Mouse (Mus musculus): ENCODE data around the gene Gls2. TPM values are rescaled to one million over a fixed set of nuclear protein-coding genes. Genes with fewer than 3 reads are reported as not detected.
"Not testable (repeated sequence)": the region's sequence is repeated elsewhere in the genome, so short reads cannot be mapped to it uniquely, and the experiment has no call there.

The Gls2 gene
- polyA plus RNA-seq, 1 experiment = 2.8 TPM

DNA sequence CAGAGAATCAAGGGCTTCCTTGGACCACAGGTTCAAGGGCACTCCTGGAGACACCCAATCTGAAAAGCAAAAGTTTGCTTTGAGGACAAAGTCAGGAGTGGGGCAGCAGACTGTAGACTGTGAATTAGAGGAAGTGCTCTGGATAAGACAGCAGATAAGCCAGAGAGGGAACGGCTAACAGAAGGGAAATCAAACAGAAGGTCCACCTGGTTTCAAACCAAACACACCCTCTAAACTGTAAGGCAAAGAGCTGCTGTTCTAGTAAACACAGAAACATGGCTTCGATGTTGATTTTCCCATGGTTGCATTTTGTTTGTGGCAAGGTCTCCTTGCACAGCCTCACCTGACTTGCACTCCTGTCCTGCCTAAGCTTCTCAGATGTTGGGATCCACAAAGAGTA lies 2.8 kb upstream of the Gls2 start:
- TF ChIP-seq FOSL1 (IDR thresholded peaks at IDR 0.05; ENCODE audit: insufficient read depth, low read length, poor library complexity, severe bottlenecking) (no peak), USF1 (IDR thresholded peaks at IDR 0.05; ENCODE audit: low read depth) (no peak), MYOG (IDR thresholded peaks at IDR 0.05; ENCODE audit: control insufficient read depth, extremely low read depth, insufficient read length) (no peak), MYOD1 (IDR thresholded peaks at IDR 0.05; ENCODE audit: control insufficient read depth, insufficient read length, low read depth) (no peak), CTCF (IDR thresholded peaks at IDR 0.05; ENCODE audit: control insufficient read depth, insufficient read depth, insufficient read length) (no peak), CEBPB (IDR thresholded peaks at IDR 0.05; ENCODE audit: low read depth) (no peak), MAX (IDR thresholded peaks at IDR 0.05) (no peak)
- Histone ChIP-seq H3K79me3 (ENCODE audit: low read depth) (no peaks in the 10 kb centered on the region), H3K27me3 (ENCODE audit: control insufficient read depth, insufficient read depth, insufficient read length) (no peaks in the 10 kb centered on the region), H3K36me3 (ENCODE audit: control insufficient read depth, insufficient read depth) (no peaks in the 10 kb centered on the region), H3K4me3 (ENCODE audit: insufficient read depth, poor library complexity, severe bottlenecking) (no peak overlapping the region), H3K79me2 (ENCODE audit: control insufficient read depth, insufficient read depth) (no peaks in the 10 kb centered on the region), H3ac (ENCODE audit: control insufficient read depth, insufficient read length, low read depth) (no peak overlapping the region)

DNA sequence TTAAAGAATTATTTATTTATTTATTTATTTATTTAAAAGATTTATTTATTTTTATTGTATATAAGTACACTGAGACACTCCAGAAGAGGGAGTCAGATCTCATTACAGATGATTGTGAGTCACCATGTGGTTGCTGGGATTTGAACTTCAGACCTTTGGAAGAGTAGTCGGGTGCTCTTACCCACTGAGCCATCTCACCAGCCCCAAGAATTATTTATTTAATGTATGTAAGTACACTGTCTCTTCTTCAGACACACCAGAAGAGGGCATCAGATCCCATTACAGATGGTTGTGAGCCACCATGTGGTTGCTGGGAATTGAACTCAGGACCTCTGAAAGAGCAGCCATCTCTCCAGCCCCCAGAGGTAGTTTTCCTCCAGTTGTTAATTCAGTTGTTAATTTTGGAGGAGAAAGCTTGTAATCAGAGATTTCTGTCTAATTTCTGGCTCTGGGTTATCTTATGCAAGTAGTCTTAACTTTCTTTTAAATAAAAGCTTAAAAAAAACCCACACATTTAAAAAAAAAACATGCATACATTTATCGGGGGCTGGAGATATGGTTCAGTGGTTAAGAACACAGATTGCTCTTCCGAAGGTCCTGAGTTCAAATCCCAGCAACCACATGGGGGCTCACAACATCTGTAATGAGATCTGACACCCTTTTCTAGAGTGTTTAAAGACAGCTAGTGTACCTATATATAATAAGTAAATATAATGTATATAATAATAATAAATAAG lies 2.1 kb upstream of the Gls2 start:
- H3K79me2 ChIP-seq (ENCODE audit: control insufficient read depth, insufficient read depth); H3K79me3 ChIP-seq (ENCODE audit: low read depth); H3ac ChIP-seq (ENCODE audit: control insufficient read depth, insufficient read length, low read depth); H3K4me3 ChIP-seq (ENCODE audit: insufficient read depth, poor library complexity, severe bottlenecking); H3K36me3 ChIP-seq (ENCODE audit: control insufficient read depth, insufficient read depth); H3K27me3 ChIP-seq (ENCODE audit: control insufficient read depth, insufficient read depth, insufficient read length): not testable (repeated sequence)

DNA sequence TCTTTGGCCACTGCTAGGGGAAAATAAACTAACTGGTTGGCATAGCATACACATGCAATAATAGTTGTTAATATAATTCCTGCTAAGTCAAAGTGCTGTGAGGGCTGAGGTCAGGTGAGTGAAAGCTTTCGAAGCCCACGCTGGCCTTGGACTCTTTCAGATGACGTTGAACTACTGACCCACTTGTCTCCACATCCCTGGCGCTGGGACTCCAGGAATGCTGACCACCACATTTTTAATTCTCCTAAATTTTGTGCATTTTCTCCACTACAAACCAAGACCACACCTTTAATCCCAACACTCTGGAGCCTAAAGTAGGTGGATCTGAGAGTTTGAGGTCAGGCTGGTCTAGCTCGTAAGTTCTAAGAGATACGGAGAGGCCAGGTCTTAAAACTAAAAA lies 1.1 kb upstream of the Gls2 start:
- H3K4me3 ChIP-seq (ENCODE audit: insufficient read depth, poor library complexity, severe bottlenecking) = no peak overlapping the region
- no peak overlapping the region for H3ac ChIP-seq (ENCODE audit: control insufficient read depth, insufficient read length, low read depth)
- H3K79me2 ChIP-seq (ENCODE audit: control insufficient read depth, insufficient read depth) = no peaks in the 10 kb centered on the region
- H3K27me3 ChIP-seq (ENCODE audit: control insufficient read depth, insufficient read depth, insufficient read length) = no peaks in the 10 kb centered on the region
- TF ChIP-seq CEBPB (IDR thresholded peaks at IDR 0.05; ENCODE audit: low read depth) = no peak
- TF ChIP-seq MYOG (IDR thresholded peaks at IDR 0.05; ENCODE audit: control insufficient read depth, extremely low read depth, insufficient read length) = no peak
- no peak for TF ChIP-seq MAX (IDR thresholded peaks at IDR 0.05)
- no peak for TF ChIP-seq USF1 (IDR thresholded peaks at IDR 0.05; ENCODE audit: low read depth)
- TF ChIP-seq CTCF (IDR thresholded peaks at IDR 0.05; ENCODE audit: control insufficient read depth, insufficient read depth, insufficient read length) = no peak
- no peak for TF ChIP-seq FOSL1 (IDR thresholded peaks at IDR 0.05; ENCODE audit: insufficient read depth, low read length, poor library complexity, severe bottlenecking)
- TF ChIP-seq MYOD1 (IDR thresholded peaks at IDR 0.05; ENCODE audit: control insufficient read depth, insufficient read length, low read depth) = no peak
- H3K36me3 ChIP-seq (ENCODE audit: control insufficient read depth, insufficient read depth) = no peaks in the 10 kb centered on the region
- H3K79me3 ChIP-seq (ENCODE audit: low read depth) = no peaks in the 10 kb centered on the region

DNA sequence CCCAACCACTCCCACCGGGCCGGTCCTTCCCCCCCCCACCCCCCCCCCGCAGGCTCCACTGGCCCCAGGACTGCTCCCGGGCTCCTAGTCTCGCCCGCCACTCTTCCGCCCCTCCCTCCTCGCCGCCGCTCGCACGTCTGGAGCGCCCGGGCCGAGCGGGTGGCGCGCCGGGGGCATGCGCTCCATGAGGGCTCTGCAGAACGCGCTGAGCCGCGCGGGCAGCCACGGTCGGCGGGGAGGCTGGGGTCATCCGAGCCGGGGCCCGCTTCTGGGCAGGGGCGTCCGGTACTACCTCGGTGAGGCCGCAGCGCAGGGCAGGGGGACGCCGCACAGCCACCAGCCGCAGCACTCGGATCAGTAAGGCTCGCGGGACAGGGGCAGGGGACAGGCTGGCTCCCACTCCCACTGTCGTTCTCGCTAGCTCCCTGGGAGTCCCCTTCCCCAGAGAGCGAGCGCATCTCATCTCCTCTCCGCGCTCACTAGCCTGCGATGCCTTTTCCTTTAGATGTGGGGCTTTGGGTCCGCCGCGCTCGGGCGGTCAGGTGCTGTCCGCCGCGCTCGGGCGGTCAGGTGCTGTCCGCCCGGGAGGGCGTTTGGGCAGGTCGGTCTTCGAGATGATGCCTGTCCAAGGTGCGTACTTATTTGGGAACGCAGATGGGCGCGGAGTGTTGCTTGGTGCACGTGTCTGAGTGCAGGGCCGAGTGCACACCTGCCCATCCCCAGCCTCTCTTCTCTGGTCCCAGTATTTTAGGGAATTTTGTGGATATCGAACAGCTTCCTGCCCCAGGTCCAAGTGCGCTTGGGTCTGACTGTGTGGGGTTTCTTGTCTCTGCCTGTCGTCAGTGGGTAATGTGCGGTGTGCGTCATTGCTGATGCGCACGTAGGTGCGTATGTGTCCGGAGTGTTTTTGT lies 549 bp downstream of the Gls2 start:
- H3K4me3 ChIP-seq (ENCODE audit: insufficient read depth, poor library complexity, severe bottlenecking) = peak overlapping the region; percentile 42
- H3K27me3 ChIP-seq (ENCODE audit: control insufficient read depth, insufficient read depth, insufficient read length) = no peaks in the 10 kb centered on the region
- TF ChIP-seq CTCF (IDR thresholded peaks at IDR 0.05; ENCODE audit: control insufficient read depth, insufficient read depth, insufficient read length) (no peak), USF1 (IDR thresholded peaks at IDR 0.05; ENCODE audit: low read depth) (no peak), MYOD1 (IDR thresholded peaks at IDR 0.05; ENCODE audit: control insufficient read depth, insufficient read length, low read depth) (no peak), MYOG (IDR thresholded peaks at IDR 0.05; ENCODE audit: control insufficient read depth, extremely low read depth, insufficient read length) (no peak), FOSL1 (IDR thresholded peaks at IDR 0.05; ENCODE audit: insufficient read depth, low read length, poor library complexity, severe bottlenecking) (no peak), MAX (IDR thresholded peaks at IDR 0.05) (peak; percentile 18), CEBPB (IDR thresholded peaks at IDR 0.05; ENCODE audit: low read depth) (no peak)
- H3ac ChIP-seq (ENCODE audit: control insufficient read depth, insufficient read length, low read depth) = peak overlapping the region; percentile 85
- H3K79me2 ChIP-seq (ENCODE audit: control insufficient read depth, insufficient read depth) = no peaks in the 10 kb centered on the region
- no peaks in the 10 kb centered on the region for H3K36me3 ChIP-seq (ENCODE audit: control insufficient read depth, insufficient read depth)
- no peaks in the 10 kb centered on the region for H3K79me3 ChIP-seq (ENCODE audit: low read depth)

DNA sequence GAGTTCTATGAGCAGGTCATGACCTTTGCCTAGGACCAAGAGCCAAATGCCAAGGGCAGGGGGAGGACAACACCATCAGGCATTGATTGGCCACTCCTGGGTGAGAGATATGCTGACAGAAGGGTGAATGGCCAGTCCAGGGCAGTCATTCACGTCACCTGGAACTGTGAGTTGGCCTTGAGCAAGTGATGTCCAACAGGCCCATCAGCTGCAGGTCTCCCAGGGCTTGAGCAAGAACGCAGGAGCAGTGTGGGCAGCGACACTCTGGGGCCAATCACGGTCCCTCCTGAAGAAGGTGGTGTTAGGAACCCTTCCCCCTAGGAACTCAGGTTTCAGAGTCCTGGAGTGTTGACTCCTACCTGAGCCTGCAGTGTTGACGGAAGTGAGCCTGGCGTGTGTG lies 7.6 kb downstream of the Gls2 start:
- Histone ChIP-seq H3K27me3 (ENCODE audit: control insufficient read depth, insufficient read depth, insufficient read length) (no peaks in the 10 kb centered on the region), H3K79me3 (ENCODE audit: low read depth) (no peaks in the 10 kb centered on the region), H3K36me3 (ENCODE audit: control insufficient read depth, insufficient read depth) (no peaks in the 10 kb centered on the region), H3K79me2 (ENCODE audit: control insufficient read depth, insufficient read depth) (no peaks in the 10 kb centered on the region), H3K4me3 (ENCODE audit: insufficient read depth, poor library complexity, severe bottlenecking) (no peak overlapping the region), H3ac (ENCODE audit: control insufficient read depth, insufficient read length, low read depth) (no peak overlapping the region)
- TF ChIP-seq MYOD1 (IDR thresholded peaks at IDR 0.05; ENCODE audit: control insufficient read depth, insufficient read length, low read depth) = no peak
- TF ChIP-seq USF1 (IDR thresholded peaks at IDR 0.05; ENCODE audit: low read depth) = no peak
- TF ChIP-seq MAX (IDR thresholded peaks at IDR 0.05) = no peak
- TF ChIP-seq CTCF (IDR thresholded peaks at IDR 0.05; ENCODE audit: control insufficient read depth, insufficient read depth, insufficient read length) = no peak

Measured in C2C12 (cell line).